Mouse (Mus musculus) limb, embryonic 11.5 days (tissue): ENCODE data around the gene Kdm1b. TPM values are rescaled to one million over a fixed set of nuclear protein-coding genes. Genes with fewer than 3 reads are reported as not detected.

Source experiments
- ATAC-seq: fragments of 200-750 bp; cut with Nextera tagmentation; 2 replicates; pipeline ENCODE4 v1.8.0; 2017; ENCODE audit warnings: low read depth; ENCODE audit not compliant: insufficient number of reproducible peaks, low FRiP score, low TSS enrichment
- DNase-seq: peaks from one replicate; pipeline ENCODE4 v3.0.0-alpha.2; 2015; ENCODE audit warnings: low spot score
- H3K27ac ChIP-seq: fragments of 300-500 bp; sonication (generic); replicated peaks from 2 replicates; pipeline ENCODE4 v1.5.1; 2014; ENCODE audit warnings: low read depth, mild to moderate bottlenecking, low read length
- H3K27me3 ChIP-seq: fragments of 300-500 bp; sonication (generic); 2 replicates; pipeline ENCODE4 v1.6.1; 2014; ENCODE audit warnings: mild to moderate bottlenecking, low read length, mixed read lengths; ENCODE audit not compliant: control insufficient read depth, insufficient read depth
- H3K36me3 ChIP-seq: fragments of 300-500 bp; sonication (generic); 2 replicates; pipeline ENCODE4 v1.6.1; 2014; ENCODE audit warnings: mild to moderate bottlenecking, low read length, moderate library complexity, mixed read lengths; ENCODE audit not compliant: control insufficient read depth, insufficient read depth
- H3K4me1 ChIP-seq: fragments of 300-500 bp; sonication (generic); 2 replicates; pipeline ENCODE4 v1.6.1; 2014; ENCODE audit warnings: low read length, mixed read lengths; ENCODE audit not compliant: control insufficient read depth, insufficient read depth
- H3K4me2 ChIP-seq: fragments of 300-500 bp; sonication (generic); 2 replicates; pipeline ENCODE4 v1.6.1; 2014; ENCODE audit warnings: low read depth, mild to moderate bottlenecking, moderate library complexity; ENCODE audit not compliant: severe bottlenecking
- H3K4me3 ChIP-seq: fragments of 300-500 bp; sonication (generic); 2 replicates; pipeline ENCODE4 v1.5.1; 2014; ENCODE audit warnings: low read depth, low read length
- H3K9ac ChIP-seq: fragments of 300-500 bp; sonication (generic); 2 replicates; pipeline ENCODE4 v1.6.1; 2014; ENCODE audit warnings: mild to moderate bottlenecking, low read length
- H3K9me3 ChIP-seq: fragments of 300-500 bp; sonication (generic); 2 replicates; pipeline ENCODE4 v1.6.1; 2016; ENCODE audit warnings: low read length; ENCODE audit not compliant: control insufficient read depth
- WGBS: fragments of 180-500 bp; shearing (Covaris S2); extraction: QIAGEN DNeasy Blood & Tissue Kit; methylation state at CpG from one replicate; pipeline ENCODE4 v1.1.7; 2014; 5-methylcytosine and 5-hydroxymethylcytosine counted together
- polyA plus RNA-seq: library from polyadenylated mRNA; unstranded; fragments of >200 nt; fragmentation: Nextera tagmentation; extraction: Ambion mirVana; gene quantifications from 2 replicates; pipeline ENCODE4 v1.2.1, GENCODE M21; 2014

The Kdm1b gene
- polyA plus RNA-seq, result 11.5 and 12.4 TPM in 2 replicates

DNA sequence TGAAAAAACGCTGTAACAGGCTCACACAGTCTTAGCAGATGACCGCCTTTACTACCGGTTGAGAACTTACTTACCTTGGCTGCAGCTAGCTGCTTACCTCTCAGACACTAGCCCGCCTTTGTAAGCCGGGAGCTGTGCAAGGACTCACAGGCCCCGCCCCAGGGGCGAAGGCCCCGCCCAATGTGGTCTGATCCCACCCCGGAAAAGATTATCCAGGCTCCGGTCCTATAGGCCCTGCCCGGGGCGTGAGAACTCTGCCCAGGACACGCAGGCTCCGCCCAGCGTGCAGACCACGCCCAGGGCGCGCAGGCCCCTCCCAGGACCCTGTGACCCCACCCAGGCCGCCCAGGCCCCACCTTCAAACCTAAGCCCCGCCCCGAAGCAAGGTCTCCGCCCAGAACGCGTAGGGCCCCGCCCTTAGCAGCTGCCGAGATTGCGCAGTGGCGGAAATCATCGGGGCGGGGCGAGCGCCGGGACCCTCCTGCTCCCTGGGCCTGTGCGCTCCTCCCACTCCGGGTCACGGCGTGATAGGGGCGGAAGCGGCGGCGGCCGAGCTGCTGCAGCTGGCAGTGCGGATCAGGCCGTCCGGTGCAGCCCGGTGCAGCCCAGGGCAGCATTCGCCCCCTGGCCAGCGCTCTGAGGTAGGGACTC is at the start of gene Kdm1b:
Kdm1b (plus strand) TSS at position 470 of the 651 bp plus-strand sequence.
- H3K36me3 ChIP-seq, result no peaks in the 10 kb centered on the region
- DNase-seq, result peak; percentile 99
- WGBS, result under 1% methylated on average over 48 of the region's 48 CpGs
- no peak within 1 kb of the TSS; the same call in 1 of the 2 replicates for H3K27ac ChIP-seq
- ATAC-seq, result peak; percentile 96
- no peaks in the 10 kb centered on the region for H3K9me3 ChIP-seq
- H3K9ac ChIP-seq, result peak within 1 kb of the TSS; percentile 69
- no peaks in the 10 kb centered on the region; the same call in 1 of the 2 replicates for H3K4me1 ChIP-seq
- H3K4me2 ChIP-seq, result peak within 1 kb of the TSS; percentile 96
- peak within 1 kb of the TSS; percentile 71 for H3K4me3 ChIP-seq
- H3K27me3 ChIP-seq, result no peaks in the 10 kb centered on the region

DNA sequence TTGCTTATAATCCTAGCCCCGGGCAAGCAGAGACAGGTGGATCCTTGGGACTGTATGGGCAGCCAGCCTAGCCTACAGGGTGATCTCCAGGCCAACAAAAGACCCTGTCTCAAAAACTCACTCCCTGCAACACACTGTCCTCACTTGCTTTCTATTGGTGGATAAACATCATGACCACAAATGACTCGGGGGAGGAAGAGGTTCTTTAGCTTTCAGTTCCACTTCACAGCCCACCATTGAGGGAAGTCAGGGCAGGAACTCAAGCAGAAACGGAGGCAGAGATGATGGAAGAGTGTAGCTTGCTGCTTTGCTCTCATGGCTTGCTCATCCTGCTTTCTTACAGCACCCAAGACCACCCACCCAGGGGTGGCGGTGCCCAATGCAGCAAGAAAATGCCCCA is 45.9 kb upstream of the Kdm1b start:
- H3K27ac ChIP-seq, result no peak overlapping the region
- no peaks in the 10 kb centered on the region for H3K9me3 ChIP-seq
- 72% methylated on average over 4 of the region's 4 CpGs for WGBS
- H3K4me1 ChIP-seq, result no peaks in the 10 kb centered on the region
- no peaks in the 10 kb centered on the region for H3K36me3 ChIP-seq
- ATAC-seq (no peak), DNase-seq (no peak)
- H3K9ac ChIP-seq, result no peak overlapping the region
- H3K4me3 ChIP-seq, result no peak overlapping the region
- no peak overlapping the region for H3K4me2 ChIP-seq
- no peaks in the 10 kb centered on the region for H3K27me3 ChIP-seq

- no peak for ATAC-seq
- WGBS, result 59% methylated on average over 5 of the region's 5 CpGs
- H3K27me3 ChIP-seq, result no peaks in the 10 kb centered on the region
Observed at GRCm38 (mm10) chr13:46999498-46999897, 43.8 kb upstream of the Kdm1b start.

DNA sequence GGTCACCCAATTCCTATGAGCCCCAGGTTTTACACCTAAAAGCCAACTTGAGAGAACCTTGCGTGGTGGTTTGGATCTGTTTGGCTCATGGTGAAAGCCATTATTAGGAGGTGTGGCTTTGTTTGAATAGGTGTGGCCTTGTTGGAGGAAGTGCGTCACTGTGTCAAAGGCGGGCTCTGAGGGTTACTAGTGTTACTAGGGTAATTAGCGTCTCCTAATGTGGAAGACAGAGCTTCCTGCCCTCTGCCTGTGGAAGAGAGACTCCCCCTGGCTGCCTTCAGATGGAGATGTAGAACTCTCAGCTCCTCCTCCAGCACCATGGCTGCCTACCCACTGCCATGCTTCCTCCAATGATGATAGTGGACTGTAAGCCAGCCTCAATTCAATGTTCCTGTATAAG is 41.7 kb upstream of the Kdm1b start:
- H3K36me3 ChIP-seq, result no peaks in the 10 kb centered on the region
- no peak overlapping the region for H3K9ac ChIP-seq
- no peaks in the 10 kb centered on the region for H3K27me3 ChIP-seq
- H3K27ac ChIP-seq, result no peak overlapping the region
- no peak for DNase-seq
- H3K4me3 ChIP-seq, result no peak overlapping the region
- no peaks in the 10 kb centered on the region for H3K9me3 ChIP-seq
- no peaks in the 10 kb centered on the region for H3K4me1 ChIP-seq
- no peak for ATAC-seq
- H3K4me2 ChIP-seq, result no peak overlapping the region
- 84% methylated on average over 4 of the region's 4 CpGs for WGBS

More at GRCm38 (mm10) chr13:46999498-46999897, 43.8 kb upstream of the Kdm1b start:
- H3K4me1 ChIP-seq, result no peaks in the 10 kb centered on the region
- no peaks in the 10 kb centered on the region for H3K36me3 ChIP-seq
- DNase-seq, result no peak
- no peaks in the 10 kb centered on the region for H3K9me3 ChIP-seq
- H3K4me3 ChIP-seq, result no peak overlapping the region
- H3K9ac ChIP-seq, result no peak overlapping the region
- H3K27ac ChIP-seq, result no peak overlapping the region
- no peak overlapping the region for H3K4me2 ChIP-seq

DNA sequence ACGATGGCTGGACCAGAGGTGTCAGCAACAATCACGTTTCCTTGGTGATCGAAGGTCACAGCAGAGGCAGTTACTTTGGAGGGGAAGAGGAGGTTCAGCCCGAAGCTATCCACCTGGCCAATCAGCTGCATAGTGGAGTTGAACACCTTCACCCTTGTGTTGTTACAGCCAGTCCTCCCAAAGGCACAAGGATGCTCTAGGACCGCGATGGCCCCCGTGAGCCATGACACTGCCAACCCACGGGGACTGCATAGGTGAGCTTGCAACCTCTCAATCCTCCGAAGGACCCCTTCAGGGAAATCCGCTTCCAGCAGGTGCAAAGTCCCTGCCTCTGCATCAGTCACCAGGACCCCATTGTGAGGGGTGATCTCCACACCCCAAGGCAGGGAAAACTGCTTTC is 29.6 kb upstream of the Kdm1b start:
- no peak overlapping the region for H3K9ac ChIP-seq
- no peaks in the 10 kb centered on the region for H3K36me3 ChIP-seq
- H3K27ac ChIP-seq, result no peak overlapping the region
- H3K4me2 ChIP-seq, result peak overlapping the region; percentile 91; the same call in 1 of the 2 replicates
- no peak for ATAC-seq
- peaks cover 2% of the 10 kb centered on the region; the same call in 1 of the 2 replicates for H3K9me3 ChIP-seq
- 56% methylated on average over 10 of the region's 10 CpGs for WGBS
- H3K27me3 ChIP-seq, result no peaks in the 10 kb centered on the region
- no peak overlapping the region for H3K4me3 ChIP-seq
- 0 out of 2 replicates have a peak, but pooled peaks cover 2% of the 10 kb centered on the region for H3K4me1 ChIP-seq
- peak; percentile 24 for DNase-seq

GRCm38 (mm10) chr13:47014334-47015194 is 28.7 kb upstream of the Kdm1b start, which contains the start of gene Nhlrc1:
Nhlrc1 (minus strand) TSS chr13:47014850.
- Histone ChIP-seq H3K4me3 (peak within 1 kb of the TSS; percentile 46), H3K27me3 (no peaks in the 10 kb centered on the region), H3K27ac (no peak within 1 kb of the TSS), H3K36me3 (no peaks in the 10 kb centered on the region), H3K9me3 (peaks cover 2% of the 10 kb centered on the region; the same call in 1 of the 2 replicates), H3K9ac (peak within 1 kb of the TSS; percentile 58), H3K4me1 (0 out of 2 replicates have a peak, but pooled peaks cover 2% of the 10 kb centered on the region), H3K4me2 (peak within 1 kb of the TSS; percentile 91)
- peak; percentile 80 for DNase-seq
- ATAC-seq, result peak; percentile 67; the same call in 1 of the 2 replicates
- 4% methylated on average over 67 of the region's 73 CpGs for WGBS

GRCm38 (mm10) chr13:47015195-47015501 is 28.2 kb upstream of the Kdm1b start:
- ATAC-seq, result no peak
- Histone ChIP-seq H3K9me3 (no peaks in the 10 kb centered on the region; the same call in 1 of the 2 replicates), H3K4me1 (0 out of 2 replicates have a peak, but pooled peaks cover 2% of the 10 kb centered on the region), H3K4me2 (peak overlapping the region; percentile 91; the same call in 1 of the 2 replicates), H3K27me3 (no peaks in the 10 kb centered on the region), H3K36me3 (no peaks in the 10 kb centered on the region), H3K4me3 (no peak overlapping the region), H3K27ac (no peak overlapping the region), H3K9ac (no peak overlapping the region)
- 74% methylated on average over 5 of the region's 5 CpGs for WGBS
- no peak for DNase-seq

GRCm38 (mm10) chr13:47017259-47017658 is 26.0 kb upstream of the Kdm1b start:
- H3K27me3 ChIP-seq, result no peaks in the 10 kb centered on the region
- no peak overlapping the region for H3K9ac ChIP-seq
- H3K4me2 ChIP-seq, result no peak overlapping the region
- no peak overlapping the region for H3K27ac ChIP-seq
- WGBS, result 54% methylated on average over 5 of the region's 5 CpGs
- 0 out of 2 replicates have a peak, but pooled peaks cover 2% of the 10 kb centered on the region for H3K4me1 ChIP-seq
- DNase-seq (peak; percentile 48), ATAC-seq (no peak)
- no peaks in the 10 kb centered on the region; the same call in 1 of the 2 replicates for H3K9me3 ChIP-seq
- no peaks in the 10 kb centered on the region for H3K36me3 ChIP-seq
- H3K4me3 ChIP-seq, result no peak overlapping the region
